Mouse (Mus musculus) ES-E14 (cell line): Measurements from ENCODE around the gene Ubiad1. TPM values are rescaled to one million over a fixed set of nuclear protein-coding genes. Genes with fewer than 3 reads are reported as not detected.

Experiments used
- DNase-seq: peaks from one replicate; pipeline ENCODE4 v3.0.0-alpha.2; 2013; ENCODE audit warnings: low read depth, low spot score
- H3K27ac ChIP-seq: 2 replicates; pipeline ENCODE4 v1.5.1; 2012; ENCODE audit warnings: low read depth, mild to moderate bottlenecking, low read length, moderate library complexity, mixed read lengths; ENCODE audit not compliant: poor library complexity, insufficient read depth, severe bottlenecking
- H3K36me3 ChIP-seq: 2 replicates; pipeline ENCODE4 v1.6.1; 2012; ENCODE audit warnings: mild to moderate bottlenecking, low read length, moderate library complexity, mixed read lengths; ENCODE audit not compliant: control insufficient read depth, poor library complexity, insufficient read depth, severe bottlenecking
- H3K4me1 ChIP-seq, 2 experiments: fragments of 150-350 bp in 1 of 2; sonication (generic) in 1 of 2; 2 replicates each; pipeline ENCODE4 v1.6.1; 2012; ENCODE audit warnings: low read length in 2 of 2, mild to moderate bottlenecking in 1 of 2, mixed read lengths in 1 of 2; ENCODE audit not compliant: control insufficient read depth in 2 of 2, insufficient read depth in 2 of 2, poor library complexity in 1 of 2
- H3K4me3 ChIP-seq, 2 experiments: fragments of 150-350 bp in 1 of 2; sonication (generic) in 1 of 2; 2 replicates each; pipeline ENCODE4 v1.5.1; 2012; ENCODE audit warnings: low read length in 2 of 2, low read depth in 1 of 2, mild to moderate bottlenecking in 1 of 2, mixed read lengths in 1 of 2; ENCODE audit not compliant: insufficient read depth in 1 of 2, poor library complexity in 1 of 2, severe bottlenecking in 1 of 2
- H3K9ac ChIP-seq: 2 replicates; pipeline ENCODE4 v1.6.1; 2012; ENCODE audit warnings: low read depth, mild to moderate bottlenecking, low read length, mixed read lengths; ENCODE audit not compliant: poor library complexity, insufficient read depth, severe bottlenecking
- H3K9me3 ChIP-seq: fragments of 150-350 bp; sonication (generic); 2 replicates; pipeline ENCODE4 v1.6.1; 2012; ENCODE audit warnings: low read depth, mild to moderate bottlenecking, low read length; ENCODE audit not compliant: control insufficient read depth, insufficient read depth
- CHD2 ChIP-seq: IDR thresholded peaks from 2 replicates; pipeline ENCODE4 v1.6.1; 2014; ENCODE audit warnings: mild to moderate bottlenecking, low read depth, low read length, inconsistent platforms
- HCFC1 ChIP-seq: IDR thresholded peaks from 2 replicates; pipeline ENCODE4 v1.6.1; 2012; ENCODE audit warnings: low read length, inconsistent platforms, borderline replicate concordance; ENCODE audit not compliant: insufficient read depth
- MAFK ChIP-seq: IDR thresholded peaks from 2 replicates; pipeline ENCODE4 v1.6.1; 2014; ENCODE audit warnings: mild to moderate bottlenecking, low read depth, low read length, inconsistent platforms; ENCODE audit not compliant: insufficient read depth
- ZC3H11A ChIP-seq: IDR thresholded peaks from 2 replicates; pipeline ENCODE4 v1.6.1; 2012; ENCODE audit warnings: low read depth, mild to moderate bottlenecking, inconsistent platforms, low read length, borderline replicate concordance
- ZNF384 ChIP-seq: IDR thresholded peaks from 2 replicates; pipeline ENCODE4 v1.6.1; 2012; ENCODE audit warnings: low read depth, low read length, inconsistent platforms
- in situ Hi-C, 2 experiments: fragments of 600-800 bp; cut with MboI; formaldehyde crosslinking; loops; one replicate each; pipeline ENCODE4 v1.15.1; 2025; ENCODE audit warnings: low sequenced_read_pairs in 2 of 2, inconsistent platforms in 1 of 2; ENCODE audit not compliant: unreplicated experiment in 2 of 2
- total RNA-seq: library from RNA; depleted of rRNA; stranded (reverse); fragments of 300-350 nt; gene quantifications from 2 replicates; pipeline ENCODE4 v1.2.3, GENCODE M21; 2012

Ubiad1 gene
- total RNA-seq, 1 experiment = 24.0 TPM

DNA sequence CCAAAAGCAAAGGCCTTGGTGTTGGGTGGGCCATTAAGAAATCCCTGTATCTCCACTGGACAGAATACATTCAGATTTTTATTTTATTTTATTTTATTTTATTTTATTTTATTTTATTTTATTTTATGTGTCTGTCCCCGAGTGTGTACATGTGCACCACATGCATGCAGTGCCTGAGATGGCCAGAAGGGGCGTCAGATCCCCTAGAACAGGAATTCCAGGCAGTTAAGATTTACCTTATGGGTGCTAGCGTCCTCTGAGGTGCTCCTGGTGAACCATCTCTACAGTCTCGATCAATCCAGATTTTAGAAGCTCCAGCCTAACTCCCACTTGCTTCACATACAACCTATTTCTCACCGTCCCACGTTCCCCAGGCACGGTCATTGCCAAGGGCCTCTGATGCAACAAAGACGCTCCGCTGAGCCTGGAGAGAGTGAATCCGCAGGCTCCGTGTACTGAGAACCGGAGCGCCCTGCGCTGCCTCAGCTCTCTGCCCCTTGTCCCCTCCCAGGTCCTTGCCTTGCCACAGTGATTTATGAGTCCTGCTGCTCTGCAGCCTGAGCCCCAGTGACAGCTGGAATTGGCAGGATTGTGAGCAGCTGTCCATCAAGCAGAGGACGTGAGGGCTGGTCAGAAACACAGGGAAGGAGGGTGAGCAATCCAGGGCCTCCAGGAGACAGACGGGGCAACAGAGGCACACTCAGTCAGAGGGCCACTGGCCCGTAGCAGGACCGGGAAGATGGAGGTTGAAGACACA lies 46.9 kb downstream of the Ubiad1 start:
- no peak overlapping the region for H3K27ac ChIP-seq
- in situ Hi-C loops = no loop called here
- TF ChIP-seq ZNF384 (no peak), CHD2 (no peak), ZC3H11A (no peak), MAFK (no peak), HCFC1 (no peak)
- no peaks in the 10 kb centered on the region for H3K4me1 ChIP-seq
- no peaks in the 10 kb centered on the region for H3K9me3 ChIP-seq
- no peak overlapping the region for H3K4me3 ChIP-seq
- DNase-seq = no peak
- H3K36me3 ChIP-seq = no peaks in the 10 kb centered on the region
- H3K9ac ChIP-seq = no peak overlapping the region

GRCm38 (mm10) chr4:148397113-148397512 lies 47.5 kb downstream of the Ubiad1 start:
- Histone ChIP-seq H3K36me3 (no peaks in the 10 kb centered on the region), H3K4me1 (peaks cover 0 to 3% of the 10 kb centered on the region in 2 experiments; a peak in 2 of 4 replicates), H3K4me3 (no peak overlapping the region), H3K9me3 (no peaks in the 10 kb centered on the region), H3K9ac (no peak overlapping the region), H3K27ac (no peak overlapping the region)
- in situ Hi-C loops = no loop called here
- DNase-seq = no peak
- TF ChIP-seq CHD2 (no peak), ZNF384 (no peak), MAFK (no peak), HCFC1 (no peak), ZC3H11A (no peak)

DNA sequence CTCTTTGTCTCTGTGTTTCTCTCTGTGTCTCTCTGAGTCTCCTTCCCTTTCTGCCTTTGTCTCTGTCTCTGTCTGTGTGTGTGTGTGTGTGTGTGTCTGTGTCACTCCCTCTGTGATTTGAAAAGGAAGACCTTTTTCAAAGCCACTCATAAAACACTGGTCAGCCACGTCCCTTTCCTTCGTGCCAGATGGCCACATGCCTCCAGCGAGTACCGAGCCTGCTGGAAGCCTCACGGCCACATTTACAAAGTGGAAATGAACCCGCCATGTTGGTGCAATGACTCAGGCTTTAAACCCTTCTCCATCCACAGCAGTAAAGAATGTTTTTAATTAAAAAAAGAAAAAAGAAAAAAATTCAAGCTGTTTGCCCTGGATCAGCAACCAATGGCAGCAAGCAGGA lies 48.7 kb downstream of the Ubiad1 start:
- Histone ChIP-seq H3K36me3 (no peaks in the 10 kb centered on the region), H3K9ac (no peak overlapping the region), H3K4me3 (no peak overlapping the region), H3K4me1 (peaks cover 0 to 7% of the 10 kb centered on the region in 2 experiments; a peak in 2 of 4 replicates), H3K27ac (no peak overlapping the region), H3K9me3 (no peaks in the 10 kb centered on the region)
- TF ChIP-seq ZNF384 = no peak
- TF ChIP-seq MAFK = no peak
- TF ChIP-seq ZC3H11A = no peak
- TF ChIP-seq HCFC1 = no peak
- no peak for TF ChIP-seq CHD2
- in situ Hi-C loops = no loop called here
- DNase-seq = no peak

- peaks cover 0 to 7% of the 10 kb centered on the region in 2 experiments; a peak in 2 of 4 replicates for H3K4me1 ChIP-seq
- H3K9me3 ChIP-seq = no peaks in the 10 kb centered on the region
- TF ChIP-seq ZNF384 = no peak
- no peak overlapping the region for H3K9ac ChIP-seq
- H3K4me3 ChIP-seq = no peak overlapping the region
- no peak overlapping the region for H3K27ac ChIP-seq
- in situ Hi-C loops = no loop called here
- DNase-seq = no peak
- H3K36me3 ChIP-seq = no peaks in the 10 kb centered on the region
Observed at GRCm38 (mm10) chr4:148395198-148395597, 49.4 kb downstream of the Ubiad1 start.
